Mouse (Mus musculus) ES-E14 (cell line): ENCODE measurements at regions not wholly inside any gene's neighbourhood (a gene's known extent, or its start where the extent isn't known, plus 50 kb on each side); places are given as distances from the start of the nearest gene placed in this dataset.

ENCODE experiments used
- DNase-seq: peaks from one replicate; pipeline ENCODE4 v3.0.0-alpha.2; 2013; ENCODE audit warnings: low read depth, low spot score
- H3K27ac ChIP-seq: 2 replicates; pipeline ENCODE4 v1.5.1; 2012; ENCODE audit warnings: low read depth, mild to moderate bottlenecking, low read length, moderate library complexity, mixed read lengths; ENCODE audit not compliant: poor library complexity, insufficient read depth, severe bottlenecking
- H3K36me3 ChIP-seq: 2 replicates; pipeline ENCODE4 v1.6.1; 2012; ENCODE audit warnings: mild to moderate bottlenecking, low read length, moderate library complexity, mixed read lengths; ENCODE audit not compliant: control insufficient read depth, poor library complexity, insufficient read depth, severe bottlenecking
- H3K4me1 ChIP-seq, 2 experiments: fragments of 150-350 bp in 1 of 2; sonication (generic) in 1 of 2; 2 replicates each; pipeline ENCODE4 v1.6.1; 2012; ENCODE audit warnings: low read length in 2 of 2, mild to moderate bottlenecking in 1 of 2, mixed read lengths in 1 of 2; ENCODE audit not compliant: control insufficient read depth in 2 of 2, insufficient read depth in 2 of 2, poor library complexity in 1 of 2
- H3K4me3 ChIP-seq, 2 experiments: fragments of 150-350 bp in 1 of 2; sonication (generic) in 1 of 2; 2 replicates each; pipeline ENCODE4 v1.5.1; 2012; ENCODE audit warnings: low read length in 2 of 2, low read depth in 1 of 2, mild to moderate bottlenecking in 1 of 2, mixed read lengths in 1 of 2; ENCODE audit not compliant: insufficient read depth in 1 of 2, poor library complexity in 1 of 2, severe bottlenecking in 1 of 2
- H3K9ac ChIP-seq: 2 replicates; pipeline ENCODE4 v1.6.1; 2012; ENCODE audit warnings: low read depth, mild to moderate bottlenecking, low read length, mixed read lengths; ENCODE audit not compliant: poor library complexity, insufficient read depth, severe bottlenecking
- H3K9me3 ChIP-seq: fragments of 150-350 bp; sonication (generic); 2 replicates; pipeline ENCODE4 v1.6.1; 2012; ENCODE audit warnings: low read depth, mild to moderate bottlenecking, low read length; ENCODE audit not compliant: control insufficient read depth, insufficient read depth
- CHD2 ChIP-seq: IDR thresholded peaks from 2 replicates; pipeline ENCODE4 v1.6.1; 2014; ENCODE audit warnings: mild to moderate bottlenecking, low read depth, low read length, inconsistent platforms
- HCFC1 ChIP-seq: IDR thresholded peaks from 2 replicates; pipeline ENCODE4 v1.6.1; 2012; ENCODE audit warnings: low read length, inconsistent platforms, borderline replicate concordance; ENCODE audit not compliant: insufficient read depth
- MAFK ChIP-seq: IDR thresholded peaks from 2 replicates; pipeline ENCODE4 v1.6.1; 2014; ENCODE audit warnings: mild to moderate bottlenecking, low read depth, low read length, inconsistent platforms; ENCODE audit not compliant: insufficient read depth
- ZC3H11A ChIP-seq: IDR thresholded peaks from 2 replicates; pipeline ENCODE4 v1.6.1; 2012; ENCODE audit warnings: low read depth, mild to moderate bottlenecking, inconsistent platforms, low read length, borderline replicate concordance
- ZNF384 ChIP-seq: IDR thresholded peaks from 2 replicates; pipeline ENCODE4 v1.6.1; 2012; ENCODE audit warnings: low read depth, low read length, inconsistent platforms
- in situ Hi-C, 2 experiments: fragments of 600-800 bp; cut with MboI; formaldehyde crosslinking; loops; one replicate each; pipeline ENCODE4 v1.15.1; 2025; ENCODE audit warnings: low sequenced_read_pairs in 2 of 2, inconsistent platforms in 1 of 2; ENCODE audit not compliant: unreplicated experiment in 2 of 2

DNA sequence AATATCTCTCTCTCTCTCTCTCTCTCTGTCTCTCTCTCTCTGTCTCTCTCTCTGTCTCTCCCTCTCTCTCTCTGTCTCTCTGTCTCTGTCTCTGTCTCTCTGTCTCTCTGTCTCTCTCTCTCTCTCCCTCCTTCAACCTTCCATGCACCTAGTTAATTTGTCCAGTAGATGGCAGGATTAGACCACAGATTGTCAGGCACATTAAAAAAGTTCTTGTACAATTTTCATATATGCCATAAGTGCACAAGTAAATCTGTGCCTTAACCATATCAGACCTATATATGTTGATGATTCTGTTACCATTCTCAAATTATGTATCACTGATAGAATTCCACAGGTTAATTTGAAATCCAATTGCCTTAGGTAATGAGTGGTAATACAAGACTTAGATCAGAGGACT, 969.0 kb upstream of the Cdh20 start:
- Histone ChIP-seq H3K4me3 (no peak overlapping the region), H3K9ac (no peak overlapping the region), H3K4me1 (no peaks in the 10 kb centered on the region), H3K9me3 (no peaks in the 10 kb centered on the region), H3K27ac (no peak overlapping the region), H3K36me3 (no peaks in the 10 kb centered on the region)
- peak; percentile 11 for DNase-seq
- in situ Hi-C loops: no loop called here
- no peak for TF ChIP-seq MAFK
- TF ChIP-seq CHD2: no peak
- peak; percentile 68; the same call in 1 of the 2 replicates for TF ChIP-seq ZC3H11A
- TF ChIP-seq HCFC1: no peak
- no peak for TF ChIP-seq ZNF384

DNA sequence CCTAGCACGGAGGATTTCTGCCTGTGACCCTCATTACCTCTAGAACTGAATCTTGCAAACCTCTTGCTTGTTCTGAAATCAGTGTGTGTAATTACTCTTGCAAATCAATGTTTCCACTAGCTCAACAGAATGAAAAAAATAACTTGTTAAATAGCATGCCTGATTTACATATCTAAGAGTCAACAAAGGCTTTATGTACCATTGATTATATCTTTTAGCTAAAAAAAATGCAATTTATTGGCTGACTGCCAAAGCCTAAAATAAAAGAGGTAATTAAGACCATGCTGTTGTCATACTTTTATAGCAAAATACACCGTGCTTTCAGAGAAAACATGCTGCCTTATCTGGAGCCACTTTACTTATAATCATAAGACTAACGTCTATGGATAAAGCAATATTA, 950.4 kb upstream of the Cdh20 start:
- no peaks in the 10 kb centered on the region for H3K36me3 ChIP-seq
- H3K9ac ChIP-seq: no peak overlapping the region
- H3K4me3 ChIP-seq: no peak overlapping the region
- H3K9me3 ChIP-seq: no peaks in the 10 kb centered on the region
- no peak for DNase-seq
- in situ Hi-C loops: loop anchor here in 1 of 2 experiments (25.0 kb wide), 1 partner anchor 1144 kb away; no protein-coding TSS in a partner anchor
- no peak overlapping the region for H3K27ac ChIP-seq
- H3K4me1 ChIP-seq: no peaks in the 10 kb centered on the region
- TF ChIP-seq ZC3H11A (no peak), HCFC1 (no peak), MAFK (no peak)
